Mouse (Mus musculus) intestine, postnatal 0 days (tissue): Measurements from ENCODE around the gene Arhgef28. TPM values are rescaled to one million over a fixed set of nuclear protein-coding genes. Genes with fewer than 3 reads are reported as not detected.

Experiments used
- ATAC-seq: fragments of 200-750 bp; cut with Nextera tagmentation; 2 replicates; pipeline ENCODE4 v1.8.0; 2017; ENCODE audit warnings: mild to moderate bottlenecking, moderate TSS enrichment, moderate library complexity
- H3K27ac ChIP-seq: fragments of 300-500 bp; sonication (generic); 2 replicates; pipeline ENCODE4 v1.5.1; 2014; ENCODE audit warnings: mild to moderate bottlenecking, low read depth, low read length, moderate library complexity
- H3K27me3 ChIP-seq: fragments of 300-500 bp; sonication (generic); replicated peaks from 2 replicates; pipeline ENCODE4 v1.6.1; 2014; ENCODE audit warnings: low read length, mixed read lengths; ENCODE audit not compliant: control insufficient read depth, insufficient read depth
- H3K36me3 ChIP-seq: fragments of 300-500 bp; sonication (generic); 2 replicates; pipeline ENCODE4 v1.6.1; 2014; ENCODE audit warnings: mild to moderate bottlenecking, moderate library complexity; ENCODE audit not compliant: control insufficient read depth, insufficient read depth
- H3K4me1 ChIP-seq: fragments of 300-500 bp; sonication (generic); replicated peaks from 2 replicates; pipeline ENCODE4 v1.6.1; 2014; ENCODE audit warnings: antibody characterized with exemption, low read length, mixed read lengths; ENCODE audit not compliant: control insufficient read depth, insufficient read depth
- H3K4me2 ChIP-seq: fragments of 300-500 bp; sonication (generic); replicated peaks from 2 replicates; pipeline ENCODE4 v1.6.1; 2014; ENCODE audit warnings: low read depth, mild to moderate bottlenecking, moderate library complexity
- H3K4me3 ChIP-seq: fragments of 300-500 bp; sonication (generic); 2 replicates; pipeline ENCODE4 v1.5.1; 2014; ENCODE audit warnings: low read depth, low read length
- H3K9ac ChIP-seq: fragments of 300-500 bp; sonication (generic); 2 replicates; pipeline ENCODE4 v1.6.1; 2014; ENCODE audit warnings: mild to moderate bottlenecking, low read depth, low read length
- H3K9me3 ChIP-seq: fragments of 300-500 bp; sonication (generic); 2 replicates; pipeline ENCODE4 v1.6.1; 2016; ENCODE audit warnings: mixed run types; ENCODE audit not compliant: control insufficient read depth
- CTCF ChIP-seq: sonication (generic); IDR thresholded peaks from 2 replicates; pipeline ENCODE4 v1.5.1; 2016; ENCODE audit warnings: low read depth, mild to moderate bottlenecking, control low read depth, antibody characterized with exemption, moderate library complexity
- WGBS: fragments of 180-500 bp; shearing (Covaris S2); extraction: QIAGEN DNeasy Blood & Tissue Kit; methylation state at CpG from one replicate; pipeline ENCODE4 v1.1.7; 2014; 5-methylcytosine and 5-hydroxymethylcytosine counted together
- polyA plus RNA-seq: library from polyadenylated mRNA; unstranded; fragments of >200 nt; fragmentation: Nextera tagmentation; extraction: Ambion mirVana; gene quantifications from 2 replicates; pipeline ENCODE4 v1.2.1, GENCODE M21; 2015

Gene Arhgef28
- polyA plus RNA-seq, 1 experiment from 2014 or later: 13.8 TPM

- Histone ChIP-seq H3K4me1 (no peaks in the 10 kb centered on the region; the same call in 1 of the 2 replicates), H3K4me3 (no peak overlapping the region), H3K36me3 (no peaks in the 10 kb centered on the region), H3K27me3 (no peaks in the 10 kb centered on the region), H3K27ac (no peak overlapping the region), H3K4me2 (no peak overlapping the region), H3K9ac (no peak overlapping the region), H3K9me3 (no peaks in the 10 kb centered on the region)
- ATAC-seq: peak; percentile 33
- no peak for TF ChIP-seq CTCF
- 73% methylated on average over 9 of the region's 9 CpGs for WGBS
These were observed 205.4 kb downstream of the Arhgef28 start for GRCm38 (mm10) chr13:98000841-98001240.

DNA sequence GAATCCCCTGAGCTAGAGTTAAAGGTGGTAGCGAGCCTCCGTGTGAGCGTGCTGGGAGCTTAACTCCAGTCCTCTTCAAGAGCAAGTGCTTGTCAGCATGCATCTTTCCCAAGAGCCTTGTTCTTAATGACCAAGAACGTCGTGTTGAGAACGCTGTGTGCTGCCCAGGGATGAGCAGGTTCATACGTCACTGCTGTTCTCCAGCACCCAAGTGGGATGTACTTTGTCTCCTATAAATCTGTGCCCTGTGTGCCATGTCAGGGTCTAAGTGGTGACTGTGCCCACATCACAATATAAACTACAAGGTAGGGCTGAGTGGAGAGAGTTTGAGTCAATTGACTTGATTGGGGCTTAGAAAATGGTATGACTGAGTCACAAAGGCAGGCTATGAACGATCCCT is 207.1 kb downstream of the Arhgef28 start:
- ATAC-seq: no peak
- Histone ChIP-seq H3K9me3 (no peaks in the 10 kb centered on the region), H3K27ac (no peak overlapping the region), H3K4me3 (no peak overlapping the region), H3K27me3 (no peaks in the 10 kb centered on the region), H3K4me2 (no peak overlapping the region), H3K4me1 (no peaks in the 10 kb centered on the region; the same call in 1 of the 2 replicates), H3K36me3 (no peaks in the 10 kb centered on the region), H3K9ac (no peak overlapping the region)
- WGBS: 67% methylated on average over 8 of the region's 8 CpGs
- TF ChIP-seq CTCF: no peak

GRCm38 (mm10) chr13:97998570-97998969 is 207.7 kb downstream of the Arhgef28 start:
- no peak overlapping the region for H3K9ac ChIP-seq
- no peak overlapping the region for H3K4me3 ChIP-seq
- no peaks in the 10 kb centered on the region for H3K36me3 ChIP-seq
- no peak for ATAC-seq
- H3K4me2 ChIP-seq: no peak overlapping the region
- H3K27ac ChIP-seq: no peak overlapping the region
- WGBS: 43% methylated on average over 8 of the region's 8 CpGs
- H3K4me1 ChIP-seq: no peaks in the 10 kb centered on the region
- no peaks in the 10 kb centered on the region for H3K27me3 ChIP-seq
- no peak for TF ChIP-seq CTCF
- no peaks in the 10 kb centered on the region for H3K9me3 ChIP-seq

DNA sequence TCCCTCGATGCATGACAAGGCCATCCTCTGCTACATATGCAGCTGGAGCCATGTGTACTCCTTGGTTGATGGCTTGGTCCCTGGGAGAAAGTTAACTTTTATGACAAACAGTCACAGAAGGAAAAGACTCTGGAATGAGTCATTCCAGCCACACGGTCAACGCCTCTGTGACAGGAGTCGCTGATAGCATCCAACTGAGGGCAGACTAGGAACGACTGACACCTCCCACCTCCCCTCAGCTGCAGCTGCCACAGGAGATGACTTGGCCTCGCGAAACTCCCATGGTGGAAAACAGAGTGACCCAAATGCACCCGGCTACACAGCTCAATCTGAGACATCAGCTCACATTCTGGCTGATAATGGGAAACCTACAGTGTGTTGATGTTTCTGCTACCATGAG is 215.3 kb downstream of the Arhgef28 start:
- no peak for TF ChIP-seq CTCF
- Histone ChIP-seq H3K27ac (no peak overlapping the region), H3K4me3 (no peak overlapping the region), H3K36me3 (0 out of 2 replicates have a peak, but pooled peaks cover 5% of the 10 kb centered on the region), H3K9me3 (no peaks in the 10 kb centered on the region), H3K4me1 (no peaks in the 10 kb centered on the region), H3K4me2 (no peak overlapping the region), H3K9ac (no peak overlapping the region), H3K27me3 (no peaks in the 10 kb centered on the region)
- WGBS: 41% methylated on average over 8 of the region's 8 CpGs
- ATAC-seq: no peak

DNA sequence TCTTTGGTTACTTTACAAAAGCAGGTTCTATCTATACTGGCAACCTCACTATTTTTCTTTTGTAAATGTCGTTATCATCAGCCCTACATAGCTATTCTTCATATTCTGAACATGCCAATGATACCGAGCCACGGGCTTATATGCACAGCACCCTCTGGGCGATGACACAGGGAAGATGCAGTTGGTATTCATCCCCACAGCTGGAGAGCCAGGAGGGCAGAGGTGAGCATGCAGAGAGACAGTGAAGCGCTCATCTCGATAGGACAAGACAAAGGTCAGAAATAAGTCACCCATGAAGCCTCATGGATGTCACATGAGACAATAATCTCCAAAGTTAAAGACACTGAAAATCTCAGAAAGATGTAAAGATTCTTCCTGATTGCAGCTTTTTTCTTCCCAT is 217.4 kb downstream of the Arhgef28 start:
- no peak for ATAC-seq
- no peak overlapping the region for H3K4me3 ChIP-seq
- peaks cover 5% of the 10 kb centered on the region; the same call in 1 of the 2 replicates for H3K36me3 ChIP-seq
- no peak overlapping the region for H3K9ac ChIP-seq
- no peaks in the 10 kb centered on the region for H3K27me3 ChIP-seq
- H3K27ac ChIP-seq: no peak overlapping the region
- H3K9me3 ChIP-seq: no peaks in the 10 kb centered on the region
- TF ChIP-seq CTCF: no peak
- no peaks in the 10 kb centered on the region for H3K4me1 ChIP-seq
- WGBS: 86% methylated on average over 6 of the region's 6 CpGs
- H3K4me2 ChIP-seq: no peak overlapping the region

DNA sequence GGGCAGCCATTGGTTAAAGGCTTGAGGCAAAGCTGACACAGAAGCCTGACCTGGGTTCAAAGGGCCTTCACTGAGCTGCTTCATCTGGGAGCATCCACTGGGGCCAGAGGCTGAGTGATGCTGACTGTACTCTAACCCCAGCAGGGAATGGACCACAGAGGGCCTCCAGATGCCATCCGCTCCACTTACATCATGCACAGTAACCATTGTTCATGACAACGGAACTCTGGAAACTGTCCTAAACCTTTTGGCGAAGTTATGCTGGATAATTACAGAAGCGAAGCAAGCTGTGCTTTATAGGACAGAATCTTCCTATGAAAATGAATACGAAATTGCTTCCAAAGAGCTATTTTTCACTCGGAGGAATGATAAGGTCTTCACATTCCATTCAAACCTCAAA is 219.5 kb downstream of the Arhgef28 start:
- H3K27me3 ChIP-seq: no peaks in the 10 kb centered on the region
- H3K36me3 ChIP-seq: peaks cover 2% of the 10 kb centered on the region; the same call in 1 of the 2 replicates
- TF ChIP-seq CTCF: no peak
- no peak overlapping the region for H3K9ac ChIP-seq
- no peak overlapping the region for H3K4me2 ChIP-seq
- H3K27ac ChIP-seq: no peak overlapping the region
- H3K4me1 ChIP-seq: no peaks in the 10 kb centered on the region
- no peak for ATAC-seq
- H3K4me3 ChIP-seq: no peak overlapping the region
- H3K9me3 ChIP-seq: no peaks in the 10 kb centered on the region
- WGBS: 91% methylated on average over 6 of the region's 6 CpGs

GRCm38 (mm10) chr13:97977104-97977503 is 229.1 kb downstream of the Arhgef28 start:
- 65% methylated on average over 9 of the region's 9 CpGs for whole genome bisulfite sequencing
- Histone ChIP-seq H3K4me1 (peaks cover 4% of the 10 kb centered on the region; the same call in 1 of the 2 replicates), H3K9ac (no peak overlapping the region), H3K27me3 (no peaks in the 10 kb centered on the region), H3K4me2 (no peak overlapping the region), H3K4me3 (no peak overlapping the region), H3K36me3 (no peaks in the 10 kb centered on the region), H3K9me3 (no peaks in the 10 kb centered on the region), H3K27ac (no peak overlapping the region)
- TF ChIP-seq CTCF: no peak
- ATAC-seq: peak; percentile 59
